Mouse (Mus musculus): ENCODE data around the gene Slc25a21.
"Not testable (repeated sequence)": the region's sequence is repeated elsewhere in the genome, so short reads cannot be mapped to it uniquely, and the experiment has no call there.

Gene Slc25a21

GRCm38 (mm10) chr12:57197363-57198026, at the start of gene Slc25a21:
TSS of gene Slc25a21 (minus strand) at chr12:57197472.
- DNase-seq (ENCODE audit: low read depth, low spot score), result no peak

DNA sequence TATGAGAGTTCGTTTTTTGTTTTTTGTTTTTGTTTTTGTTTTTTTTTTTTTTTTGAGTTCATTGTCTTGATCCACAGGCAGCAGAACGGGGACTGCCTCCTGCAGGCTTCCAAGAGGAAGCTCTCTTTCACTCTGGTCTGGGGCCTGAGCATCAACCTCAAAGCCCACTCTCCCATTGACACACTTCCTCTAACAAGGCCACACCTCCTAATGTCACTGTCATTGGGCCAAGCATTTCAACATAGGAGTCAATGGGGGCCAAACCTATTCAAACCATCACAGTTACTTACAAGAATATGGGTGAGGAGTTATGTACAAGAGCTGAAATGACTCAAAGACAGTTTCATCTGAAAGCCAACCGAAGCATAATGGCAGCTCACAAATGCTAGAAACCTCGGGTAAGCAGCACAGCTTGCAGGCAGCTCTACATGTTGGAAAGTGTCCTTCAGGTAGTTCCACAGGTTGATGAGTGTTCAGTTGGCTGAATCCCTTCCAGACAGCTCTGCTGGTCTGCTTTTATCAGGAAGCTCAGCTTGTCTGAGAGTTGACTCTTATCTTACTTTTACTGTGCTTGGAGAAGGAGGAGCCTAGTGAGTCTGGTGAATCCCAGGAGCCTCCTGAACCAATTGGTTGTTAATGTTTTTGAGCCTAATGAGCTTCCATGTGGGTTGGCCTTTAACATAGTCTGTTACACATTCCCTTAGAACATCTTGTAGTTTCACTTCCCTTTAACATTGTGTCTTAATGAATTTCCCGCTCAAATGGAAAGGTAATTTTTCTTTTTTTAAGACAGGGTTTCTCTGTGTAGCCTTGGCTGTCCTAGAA, 46.6 kb upstream of the Slc25a21 start:
- DNase-seq (ENCODE audit: low read depth, low spot score), result no peak

GRCm38 (mm10) chr12:57233386-57233785, 36.1 kb upstream of the Slc25a21 start:
- peak; percentile 7 for DNase-seq (ENCODE audit: low read depth, low spot score)

GRCm38 (mm10) chr12:57231085-57231875, 34.0 kb upstream of the Slc25a21 start:
- DNase-seq (ENCODE audit: low read depth, low spot score), result peak; percentile 61

DNA sequence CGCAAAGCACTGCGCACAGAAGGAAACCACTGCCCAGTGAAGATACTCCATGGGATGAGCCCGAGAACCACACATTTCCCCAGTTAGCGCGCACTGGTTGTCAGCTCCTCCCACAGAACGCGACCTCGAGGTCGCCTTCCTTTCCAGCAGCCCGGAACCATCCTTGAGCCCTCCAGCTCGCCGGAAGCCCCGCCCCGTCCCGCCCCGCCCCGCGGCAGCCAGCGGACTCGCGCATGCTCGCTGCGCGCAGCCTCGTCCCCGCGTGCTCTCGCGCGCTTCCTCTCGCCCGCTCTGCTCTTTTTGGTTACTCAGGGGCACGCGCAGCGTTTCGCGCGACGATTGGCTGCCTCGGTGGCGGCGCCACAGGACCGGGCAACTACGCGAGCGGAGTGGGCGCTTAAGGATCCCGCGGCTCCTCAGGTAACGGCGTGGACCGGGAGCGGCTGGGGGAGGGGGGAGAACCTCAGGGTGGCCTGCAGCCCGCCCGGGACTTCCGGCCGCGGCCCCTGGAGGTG, 33.0 kb upstream of the Slc25a21 start, which contains the start of the genes Prps1l3 and Mipol1:
TSS of gene Prps1l3 (plus strand) at position 221 of the 515 bp plus-strand sequence.
TSS of gene Mipol1 (plus strand) at position 236 of the 515 bp plus-strand sequence.
- peak; percentile 98 for DNase-seq (ENCODE audit: low read depth, low spot score)

- no peak for DNase-seq (ENCODE audit: low read depth, low spot score)
These were observed 32.4 kb upstream of the Slc25a21 start for GRCm38 (mm10) chr12:57229703-57230102.

GRCm38 (mm10) chr12:57227776-57228175, 30.5 kb upstream of the Slc25a21 start:
- no peak for DNase-seq (ENCODE audit: low read depth, low spot score)

- DNase-seq (ENCODE audit: low read depth, low spot score), result no peak
These were observed 29.1 kb upstream of the Slc25a21 start for GRCm38 (mm10) chr12:57226411-57226810.

DNA sequence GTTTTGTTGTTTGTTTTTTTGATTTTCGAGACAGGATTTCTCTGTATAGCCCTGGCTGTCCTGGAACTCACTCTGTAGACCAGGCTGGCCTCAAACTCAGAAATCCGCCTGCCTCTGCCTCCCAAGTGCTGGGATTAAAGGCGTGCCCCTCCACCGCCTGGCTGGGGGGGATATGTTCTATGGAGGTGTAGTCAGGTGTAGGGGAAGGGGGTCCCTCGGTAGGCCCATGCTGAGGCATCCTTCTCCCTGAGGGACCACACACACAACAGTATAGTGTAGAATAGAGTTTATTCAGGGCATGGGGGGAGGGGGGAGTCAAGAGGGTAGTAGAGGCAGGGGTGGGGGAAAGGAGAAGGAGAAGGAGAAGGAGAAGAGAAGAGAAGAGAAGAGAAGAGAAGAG, 15.2 kb upstream of the Slc25a21 start:
- not testable (repeated sequence) for DNase-seq (ENCODE audit: low read depth, low spot score)

DNA sequence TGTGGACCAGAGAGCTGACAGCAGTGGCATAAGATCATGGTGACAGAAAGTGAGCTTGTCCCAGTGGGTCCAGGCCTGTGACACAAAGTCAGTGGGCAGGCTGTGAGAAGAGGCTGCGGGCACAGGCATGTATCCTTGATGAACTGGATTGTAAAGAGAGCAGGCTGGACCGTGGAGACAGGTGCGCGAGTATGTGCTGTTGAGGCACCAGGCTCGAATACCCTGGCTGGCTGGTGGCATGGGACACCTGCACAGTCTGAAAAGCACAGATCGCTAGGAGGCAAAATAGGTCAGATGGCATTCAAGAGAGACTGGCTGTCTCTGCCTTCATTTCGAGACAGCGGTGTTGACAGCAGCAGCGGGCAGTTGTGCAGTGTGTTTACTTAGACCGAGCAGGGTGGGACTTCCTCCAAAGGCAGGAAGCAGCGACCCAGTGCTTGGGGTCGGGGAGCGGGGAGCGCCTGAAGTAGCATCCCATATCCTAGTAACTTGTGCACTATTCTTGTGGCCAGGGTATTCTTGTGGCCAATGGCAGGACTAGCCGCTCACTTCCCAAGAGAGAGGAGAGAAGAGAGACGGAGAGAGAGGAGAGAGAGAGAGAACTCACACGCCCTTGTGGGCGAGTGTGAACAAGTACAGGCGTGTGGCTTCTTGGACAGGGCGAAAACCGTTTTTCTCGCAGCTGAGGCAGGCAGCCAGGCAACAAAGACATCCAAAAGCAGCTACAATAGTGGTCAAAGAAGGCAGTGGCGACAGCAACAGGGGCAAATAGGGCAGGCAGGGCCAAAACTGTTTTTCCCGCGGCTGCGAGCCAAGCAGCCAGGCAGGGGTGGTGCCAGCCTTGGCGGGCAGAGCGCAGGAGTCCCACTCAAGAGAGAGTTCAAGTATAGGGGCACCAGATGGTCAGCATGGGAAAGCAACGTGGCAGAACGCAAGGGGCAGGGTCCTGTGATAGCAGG, 14.4 kb upstream of the Slc25a21 start:
- DNase-seq (ENCODE audit: low read depth, low spot score), result peak; percentile 21

- no peak for DNase-seq (ENCODE audit: low read depth, low spot score)
These were observed 7.1 kb upstream of the Slc25a21 start for GRCm38 (mm10) chr12:57204276-57204851.

- no peak for DNase-seq (ENCODE audit: low read depth, low spot score)
These were observed 4.6 kb upstream of the Slc25a21 start for GRCm38 (mm10) chr12:57201901-57202300.

- no peak for DNase-seq (ENCODE audit: low read depth, low spot score)
These were observed 2.2 kb upstream of the Slc25a21 start for GRCm38 (mm10) chr12:57199427-57199826.

DNA sequence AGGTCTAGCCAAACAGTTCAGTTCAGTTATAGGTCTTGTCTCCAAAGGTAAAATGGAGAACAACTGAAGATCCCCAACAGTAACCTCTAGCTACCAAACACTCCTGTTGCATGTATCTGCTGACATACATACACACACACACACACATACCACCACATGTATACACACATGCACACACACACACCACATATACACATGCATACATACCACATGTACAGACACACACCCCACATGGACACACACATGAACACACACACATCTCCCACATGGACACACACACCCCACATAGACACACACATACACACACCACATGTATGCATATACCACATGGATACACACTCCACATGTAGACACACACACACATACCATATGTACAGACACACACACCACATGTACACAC, 997 bp upstream of the Slc25a21 start:
- DNase-seq (ENCODE audit: low read depth, low spot score), result no peak

DNA sequence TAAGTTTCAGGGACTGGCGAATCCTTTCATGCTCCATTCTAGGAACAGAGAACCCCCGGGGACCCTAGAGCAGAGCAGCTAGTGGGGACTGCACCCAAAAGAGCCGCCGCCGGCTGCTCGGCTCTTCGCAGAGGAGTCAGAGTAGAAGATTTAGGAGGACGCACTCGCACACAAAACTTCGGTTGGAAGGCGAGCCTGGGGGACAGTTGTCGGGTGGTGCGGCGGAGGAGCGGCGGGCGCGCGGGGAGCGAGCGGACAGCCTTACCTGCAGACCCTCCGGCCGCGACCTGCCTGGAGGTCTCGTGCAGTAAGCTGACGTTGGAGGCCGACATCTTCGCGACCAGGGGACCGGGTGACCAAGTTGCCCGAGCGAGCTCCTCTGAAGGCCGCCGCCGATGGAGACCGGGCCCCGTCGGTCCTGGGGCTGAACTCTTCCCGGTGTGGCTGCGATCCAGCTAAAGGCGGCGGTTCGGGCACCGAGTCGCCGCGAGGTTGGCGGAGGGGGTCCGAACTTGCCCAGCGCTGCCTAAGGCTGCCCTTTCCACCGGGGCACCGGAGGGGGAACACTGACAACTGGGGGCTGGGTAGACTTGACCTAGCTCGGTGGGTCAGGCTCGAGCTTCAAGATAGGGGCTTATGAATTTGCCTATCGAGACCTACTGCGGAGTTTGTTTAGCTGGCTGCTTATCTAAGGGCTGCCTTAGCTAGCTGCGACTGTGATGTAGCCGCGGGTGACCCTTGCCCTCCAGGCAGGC, 487 bp downstream of the Slc25a21 start:
- no peak for DNase-seq (ENCODE audit: low read depth, low spot score)

- no peak for DNase-seq (ENCODE audit: low read depth, low spot score)
These were observed 1.0 kb downstream of the Slc25a21 start for GRCm38 (mm10) chr12:57196286-57196607.

DNA sequence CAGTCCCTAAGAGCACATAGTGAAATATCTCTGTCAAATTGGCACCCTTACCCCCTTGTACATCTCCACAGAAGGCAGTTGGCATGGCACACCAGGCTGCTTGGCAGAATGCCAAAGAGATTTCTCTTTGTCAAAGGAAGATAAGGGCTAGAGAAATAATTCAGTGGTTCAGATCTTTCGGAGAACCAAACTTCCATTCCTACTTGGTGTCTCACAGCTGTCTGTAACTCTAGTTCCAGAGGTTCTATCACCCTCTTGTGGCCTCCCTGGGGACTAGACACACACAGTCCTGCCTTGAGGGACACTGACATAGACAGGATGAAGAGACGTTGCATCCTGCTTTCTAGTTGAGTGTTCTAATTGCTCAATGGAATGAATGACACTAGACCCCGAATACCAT, 2.7 kb downstream of the Slc25a21 start:
- DNase-seq (ENCODE audit: low read depth, low spot score), result no peak

DNA sequence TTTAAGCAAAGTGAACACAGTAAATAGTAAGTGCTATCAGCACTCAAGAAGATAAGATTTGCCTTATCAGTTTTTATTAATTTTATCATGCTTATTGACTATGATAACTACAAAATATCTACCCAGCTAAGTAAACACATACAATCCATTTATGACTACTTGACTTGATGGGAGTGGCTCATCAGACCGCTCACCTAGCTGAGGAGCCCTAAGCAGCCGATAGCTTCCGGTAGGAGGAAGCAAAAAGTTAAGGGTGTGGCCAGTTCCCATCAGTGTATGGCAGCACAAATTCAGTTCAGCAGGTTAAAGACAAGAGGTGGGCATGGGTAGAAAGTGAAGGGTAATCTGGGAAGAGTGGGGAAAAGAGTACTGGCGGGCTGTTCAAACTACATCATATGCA, 10.2 kb downstream of the Slc25a21 start:
- no peak for DNase-seq (ENCODE audit: low read depth, low spot score)

DNA sequence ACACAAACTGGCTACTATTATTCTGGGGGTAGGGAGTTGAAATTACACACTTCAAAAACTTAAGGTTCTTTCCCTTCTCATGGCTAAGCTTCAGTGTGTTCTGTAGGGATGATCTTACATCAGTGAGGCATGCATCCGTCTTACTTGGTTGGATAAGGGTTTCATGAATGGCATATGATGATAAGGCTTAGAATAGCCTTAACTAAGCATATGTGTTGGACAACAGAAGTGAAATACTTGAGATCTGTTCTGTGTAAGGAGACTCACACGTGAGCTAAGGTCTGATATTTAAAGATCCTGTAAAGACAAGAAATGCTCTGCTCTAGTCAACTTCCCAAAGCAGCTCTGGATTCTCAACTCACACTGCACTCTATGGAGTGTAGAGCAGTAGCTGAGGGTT, 11.1 kb downstream of the Slc25a21 start:
- DNase-seq (ENCODE audit: low read depth, low spot score), result no peak

- DNase-seq (ENCODE audit: low read depth, low spot score), result no peak
These were observed 11.8 kb downstream of the Slc25a21 start for GRCm38 (mm10) chr12:57185475-57185874.

All from CD4-positive helper T cell, adult 2 months (primary cell).